Mouse (Mus musculus) adrenal gland, postnatal 10 days (tissue): ENCODE measurements around the gene Slc24a3. TPM values are rescaled to one million over a fixed set of nuclear protein-coding genes. Genes with fewer than 3 reads are reported as not detected.

ENCODE experiments used
- DNase-seq: peaks from one replicate; pipeline ENCODE4 v3.0.0; 2021; ENCODE audit warnings: mixed read lengths
- total RNA-seq, 2 experiments: library from RNA; stranded (reverse); gene quantifications; 2 replicates each; pipeline ENCODE4 v1.2.3; 2021

Slc24a3 gene
- total RNA-seq, 2 experiments from 2014 or later, result 36.7 to 37.2 TPM

- DNase-seq, result no peak
Observed at GRCm38 (mm10) chr2:145684151-145684550, 516.6 kb downstream of the Slc24a3 start.

GRCm38 (mm10) chr2:145684891-145685290 is 517.3 kb downstream of the Slc24a3 start:
- no peak for DNase-seq

GRCm38 (mm10) chr2:145686017-145686416 is 518.5 kb downstream of the Slc24a3 start:
- DNase-seq, result no peak

- DNase-seq, result no peak
Observed at GRCm38 (mm10) chr2:145691367-145692009, 523.9 kb downstream of the Slc24a3 start.
